Mouse (Mus musculus): ENCODE measurements around the gene C2cd4a. TPM values are rescaled to one million over a fixed set of nuclear protein-coding genes. Genes with fewer than 3 reads are reported as not detected.

The C2cd4a gene
- polyA plus RNA-seq, 1 experiment from 2014 or later = 0.28 TPM

GRCm38 (mm10) chr9:67816172-67816928, 15.8 kb downstream of the C2cd4a start:
- H3K4me1 ChIP-seq (ENCODE audit: control insufficient read depth in 2 of 2, insufficient read depth in 2 of 2, low read length in 2 of 2) = peaks cover 17 to 28% of the 10 kb centered on the region in 2 experiments
- H3K27ac ChIP-seq (replicated peaks in 1 of 2; ENCODE audit: control insufficient read depth in 1 of 2, insufficient read depth in 1 of 2, low read depth in 2 of 2, low read length in 2 of 2) = no peak overlapping the region
- H3K36me3 ChIP-seq (ENCODE audit: control insufficient read depth, insufficient read depth, low read length) = no peaks in the 10 kb centered on the region
- no peak for ATAC-seq (ENCODE audit: insufficient number of reproducible peaks, insufficient read depth, low FRiP score, low read depth)
- H3K27me3 ChIP-seq (ENCODE audit: control insufficient read depth, insufficient read depth, low read length) = no peaks in the 10 kb centered on the region
- 74% methylated on average over 2 of the region's 2 CpGs for WGBS
- no peak overlapping the region for H3K4me2 ChIP-seq (ENCODE audit: low read length)
- no peak overlapping the region for H3K9ac ChIP-seq (ENCODE audit: low read length)
- H3K9me3 ChIP-seq (ENCODE audit: control insufficient read depth, low read length) = no peaks in the 10 kb centered on the region
- H3K4me3 ChIP-seq (ENCODE audit: control insufficient read depth in 1 of 2, insufficient read depth in 1 of 2, low read depth in 1 of 2, low read length in 2 of 2) = no peak overlapping the region

DNA sequence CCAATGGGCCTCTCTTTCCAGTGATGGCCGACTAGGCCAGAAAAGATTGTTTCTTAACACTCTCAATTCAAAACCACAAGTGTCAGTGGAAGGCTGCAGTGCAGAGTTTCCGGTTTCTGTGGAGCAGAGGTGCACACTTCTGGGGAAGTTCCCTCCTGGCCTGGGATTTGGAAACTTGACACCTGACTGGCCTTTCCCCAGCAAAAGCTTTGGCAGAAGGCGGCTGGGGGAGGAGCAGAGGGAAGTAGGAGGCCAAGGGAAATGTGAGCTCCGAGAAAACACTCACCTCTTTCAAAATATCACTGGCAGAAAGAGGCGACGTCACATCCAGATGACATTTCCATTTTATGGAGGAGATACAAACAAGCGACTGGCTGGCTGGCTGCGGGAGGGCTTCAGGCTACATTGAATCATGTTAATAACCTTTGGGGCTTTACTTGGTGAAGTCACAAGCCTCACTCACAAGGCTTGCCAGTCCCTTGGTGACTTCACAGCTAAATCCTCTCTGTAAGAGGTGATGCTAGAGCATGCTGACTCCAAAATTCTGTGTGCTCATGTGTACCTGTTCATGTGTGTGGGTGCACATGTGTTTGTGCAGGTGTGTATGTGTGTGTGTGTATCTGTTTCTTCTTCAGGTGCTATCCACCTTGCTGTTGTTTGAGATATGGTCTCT, 18.3 kb downstream of the C2cd4a start:
- peak overlapping the region; percentile 27 for H3K4me2 ChIP-seq (ENCODE audit: low read length)
- no peaks in the 10 kb centered on the region for H3K9me3 ChIP-seq (ENCODE audit: control insufficient read depth, low read length)
- peak; percentile 44 for ATAC-seq (ENCODE audit: insufficient number of reproducible peaks, insufficient read depth, low FRiP score, low read depth)
- H3K27ac ChIP-seq (replicated peaks in 1 of 2; ENCODE audit: control insufficient read depth in 1 of 2, insufficient read depth in 1 of 2, low read depth in 2 of 2, low read length in 2 of 2) = peak overlapping the region; percentile 64 to 77
- H3K27me3 ChIP-seq (ENCODE audit: control insufficient read depth, insufficient read depth, low read length) = no peaks in the 10 kb centered on the region
- H3K4me3 ChIP-seq (ENCODE audit: control insufficient read depth in 1 of 2, insufficient read depth in 1 of 2, low read depth in 1 of 2, low read length in 2 of 2) = no peak overlapping the region
- no peak overlapping the region for H3K9ac ChIP-seq (ENCODE audit: low read length)
- H3K4me1 ChIP-seq (ENCODE audit: control insufficient read depth in 2 of 2, insufficient read depth in 2 of 2, low read length in 2 of 2) = peaks cover 16 to 28% of the 10 kb centered on the region in 2 experiments
- WGBS = 10% methylated on average over 8 of the region's 8 CpGs
- no peaks in the 10 kb centered on the region for H3K36me3 ChIP-seq (ENCODE audit: control insufficient read depth, insufficient read depth, low read length)

DNA sequence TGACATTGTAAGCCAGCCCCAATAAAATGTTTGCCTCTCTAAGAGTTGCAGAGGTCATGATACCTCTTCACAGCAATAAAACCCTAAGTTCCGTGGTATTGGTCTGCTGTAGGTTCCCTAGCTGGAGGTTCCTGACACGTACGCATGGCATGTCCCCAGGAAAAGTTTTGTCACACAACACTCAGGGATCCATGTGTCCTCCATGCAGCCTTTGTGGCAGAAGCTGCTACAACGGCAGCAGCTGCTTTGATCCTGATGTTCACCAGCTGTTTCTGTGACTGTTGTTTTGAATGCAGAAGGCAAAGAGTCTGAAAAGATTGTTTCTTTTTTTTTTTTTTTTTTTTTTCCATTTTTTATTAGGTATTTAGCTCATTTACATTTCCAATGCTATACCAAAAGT, 19.0 kb downstream of the C2cd4a start:
- Histone ChIP-seq H3K4me1 (ENCODE audit: control insufficient read depth in 2 of 2, insufficient read depth in 2 of 2, low read length in 2 of 2) (peaks cover 14 to 22% of the 10 kb centered on the region in 2 experiments), H3K9me3 (ENCODE audit: control insufficient read depth, low read length) (no peaks in the 10 kb centered on the region), H3K36me3 (ENCODE audit: control insufficient read depth, insufficient read depth, low read length) (no peaks in the 10 kb centered on the region), H3K27me3 (ENCODE audit: control insufficient read depth, insufficient read depth, low read length) (no peaks in the 10 kb centered on the region), H3K4me2 (ENCODE audit: low read length) (no peak overlapping the region), H3K4me3 (ENCODE audit: control insufficient read depth in 1 of 2, insufficient read depth in 1 of 2, low read depth in 1 of 2, low read length in 2 of 2) (no peak overlapping the region), H3K9ac (ENCODE audit: low read length) (no peak overlapping the region), H3K27ac (replicated peaks in 1 of 2; ENCODE audit: control insufficient read depth in 1 of 2, insufficient read depth in 1 of 2, low read depth in 2 of 2, low read length in 2 of 2) (no peak overlapping the region)
- WGBS = 74% methylated on average over 4 of the region's 4 CpGs
- no peak for ATAC-seq (ENCODE audit: insufficient number of reproducible peaks, insufficient read depth, low FRiP score, low read depth)

DNA sequence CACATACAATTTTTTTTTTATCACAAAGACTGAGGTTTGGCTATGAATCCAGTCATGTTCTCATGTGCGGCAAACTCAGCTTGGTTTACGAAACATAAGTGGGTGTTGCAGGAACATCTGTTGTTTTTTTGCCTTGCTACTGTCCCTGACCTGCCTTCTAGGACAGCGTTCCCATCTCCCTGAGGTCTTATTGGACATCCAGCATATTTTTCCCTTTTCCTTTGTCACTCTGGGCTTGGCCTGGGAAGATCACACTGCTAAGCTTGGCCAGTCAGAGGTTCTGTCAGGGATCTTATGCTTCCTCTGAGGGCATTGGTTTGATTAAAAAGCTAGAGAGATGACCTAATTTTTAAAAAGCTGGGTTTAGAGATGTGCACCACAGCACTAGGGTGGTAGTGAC, 21.0 kb downstream of the C2cd4a start:
- 87% methylated on average over 3 of the region's 3 CpGs for WGBS
- Histone ChIP-seq H3K4me2 (ENCODE audit: low read length) (no peak overlapping the region), H3K36me3 (ENCODE audit: control insufficient read depth, insufficient read depth, low read length) (no peaks in the 10 kb centered on the region), H3K27me3 (ENCODE audit: control insufficient read depth, insufficient read depth, low read length) (no peaks in the 10 kb centered on the region), H3K27ac (replicated peaks in 1 of 2; ENCODE audit: control insufficient read depth in 1 of 2, insufficient read depth in 1 of 2, low read depth in 2 of 2, low read length in 2 of 2) (no peak overlapping the region), H3K9ac (ENCODE audit: low read length) (no peak overlapping the region), H3K4me1 (ENCODE audit: control insufficient read depth in 2 of 2, insufficient read depth in 2 of 2, low read length in 2 of 2) (peaks cover 19 to 26% of the 10 kb centered on the region in 2 experiments), H3K4me3 (ENCODE audit: control insufficient read depth in 1 of 2, insufficient read depth in 1 of 2, low read depth in 1 of 2, low read length in 2 of 2) (no peak overlapping the region), H3K9me3 (ENCODE audit: control insufficient read depth, low read length) (no peaks in the 10 kb centered on the region)
- ATAC-seq (ENCODE audit: insufficient number of reproducible peaks, insufficient read depth, low FRiP score, low read depth) = no peak

DNA sequence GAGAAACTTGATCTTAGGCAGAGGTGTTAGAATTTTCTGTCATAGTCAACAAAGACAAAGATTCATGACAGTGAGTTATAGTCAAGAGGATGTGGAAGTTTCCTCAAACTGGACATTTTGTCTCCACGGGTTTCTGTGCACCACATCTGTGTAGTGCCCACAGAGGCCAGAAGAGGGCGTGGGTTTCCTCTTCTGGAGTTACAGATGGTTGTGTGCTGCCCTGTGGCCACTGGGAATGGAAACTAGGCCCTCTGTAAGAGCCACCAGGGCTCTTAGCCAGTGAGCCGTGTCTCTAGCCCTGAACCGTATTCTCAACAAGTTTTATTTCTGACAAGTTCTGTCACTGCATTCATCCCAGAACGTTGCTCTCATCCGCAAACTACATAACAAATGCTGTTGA, 21.6 kb downstream of the C2cd4a start:
- Histone ChIP-seq H3K4me2 (ENCODE audit: low read length) (no peak overlapping the region), H3K9me3 (ENCODE audit: control insufficient read depth, low read length) (no peaks in the 10 kb centered on the region), H3K9ac (ENCODE audit: low read length) (no peak overlapping the region), H3K4me3 (ENCODE audit: control insufficient read depth in 1 of 2, insufficient read depth in 1 of 2, low read depth in 1 of 2, low read length in 2 of 2) (no peak overlapping the region), H3K36me3 (ENCODE audit: control insufficient read depth, insufficient read depth, low read length) (no peaks in the 10 kb centered on the region), H3K27ac (replicated peaks in 1 of 2; ENCODE audit: control insufficient read depth in 1 of 2, insufficient read depth in 1 of 2, low read depth in 2 of 2, low read length in 2 of 2) (no peak overlapping the region), H3K27me3 (ENCODE audit: control insufficient read depth, insufficient read depth, low read length) (no peaks in the 10 kb centered on the region), H3K4me1 (ENCODE audit: control insufficient read depth in 2 of 2, insufficient read depth in 2 of 2, low read length in 2 of 2) (peaks cover 19 to 28% of the 10 kb centered on the region in 2 experiments)
- 70% methylated on average over 6 of the region's 6 CpGs for WGBS
- ATAC-seq (ENCODE audit: insufficient number of reproducible peaks, insufficient read depth, low FRiP score, low read depth) = no peak

DNA sequence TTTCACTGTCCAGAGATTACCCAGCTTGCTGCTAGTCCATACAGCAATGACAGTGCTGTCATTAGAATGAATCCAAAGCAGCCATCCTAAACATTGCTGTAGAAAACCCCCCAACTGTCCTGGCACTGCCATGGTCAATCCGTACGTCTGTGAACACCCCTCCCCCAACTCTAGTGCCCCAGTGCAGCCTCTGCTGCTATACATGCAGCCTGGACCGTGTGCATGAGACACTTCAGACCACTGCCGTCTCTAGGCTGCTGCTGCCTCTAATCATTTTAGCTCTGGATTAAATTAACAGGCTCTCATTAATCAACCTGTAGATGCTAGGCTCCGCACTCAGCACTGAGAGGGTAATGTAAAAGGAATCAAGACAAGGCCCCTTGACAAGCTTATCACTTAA, 25.1 kb downstream of the C2cd4a start:
- Histone ChIP-seq H3K9ac (ENCODE audit: low read length) (0 out of 2 replicates have a peak overlapping the region, but pooled peaks have one; percentile 10), H3K36me3 (ENCODE audit: control insufficient read depth, insufficient read depth, low read length) (no peaks in the 10 kb centered on the region), H3K4me3 (ENCODE audit: control insufficient read depth in 1 of 2, insufficient read depth in 1 of 2, low read depth in 1 of 2, low read length in 2 of 2) (no peak overlapping the region), H3K4me2 (ENCODE audit: low read length) (peak overlapping the region; percentile 40), H3K4me1 (ENCODE audit: control insufficient read depth in 2 of 2, insufficient read depth in 2 of 2, low read length in 2 of 2) (peaks cover 11 to 21% of the 10 kb centered on the region in 2 experiments), H3K9me3 (ENCODE audit: control insufficient read depth, low read length) (no peaks in the 10 kb centered on the region), H3K27ac (replicated peaks in 1 of 2; ENCODE audit: control insufficient read depth in 1 of 2, insufficient read depth in 1 of 2, low read depth in 2 of 2, low read length in 2 of 2) (peak overlapping the region; percentile 29 to 45; a peak in 3 of 4 replicates), H3K27me3 (ENCODE audit: control insufficient read depth, insufficient read depth, low read length) (no peaks in the 10 kb centered on the region)
- ATAC-seq (ENCODE audit: insufficient number of reproducible peaks, insufficient read depth, low FRiP score, low read depth) = peak; percentile 47; the same call in 1 of the 2 replicates
- 17% methylated on average over 5 of the region's 5 CpGs for WGBS

GRCm38 (mm10) chr9:67802241-67802640, 29.9 kb downstream of the C2cd4a start:
- H3K4me2 ChIP-seq (ENCODE audit: low read length) = no peak overlapping the region
- no peak overlapping the region for H3K9ac ChIP-seq (ENCODE audit: low read length)
- WGBS = 46% methylated on average over 6 of the region's 6 CpGs
- no peaks in the 10 kb centered on the region for H3K27me3 ChIP-seq (ENCODE audit: control insufficient read depth, insufficient read depth, low read length)
- no peaks in the 10 kb centered on the region for H3K9me3 ChIP-seq (ENCODE audit: control insufficient read depth, low read length)
- no peak for ATAC-seq (ENCODE audit: insufficient number of reproducible peaks, insufficient read depth, low FRiP score, low read depth)
- H3K4me1 ChIP-seq (ENCODE audit: control insufficient read depth in 2 of 2, insufficient read depth in 2 of 2, low read length in 2 of 2) = peaks cover 21 to 27% of the 10 kb centered on the region in 2 experiments
- no peak overlapping the region for H3K27ac ChIP-seq (replicated peaks in 1 of 2; ENCODE audit: control insufficient read depth in 1 of 2, insufficient read depth in 1 of 2, low read depth in 2 of 2, low read length in 2 of 2)
- H3K4me3 ChIP-seq (ENCODE audit: control insufficient read depth in 1 of 2, insufficient read depth in 1 of 2, low read depth in 1 of 2, low read length in 2 of 2) = no peak overlapping the region
- no peaks in the 10 kb centered on the region for H3K36me3 ChIP-seq (ENCODE audit: control insufficient read depth, insufficient read depth, low read length)
